Mouse (Mus musculus): ENCODE measurements around the gene Trex1. TPM values are rescaled to one million over a fixed set of nuclear protein-coding genes. Genes with fewer than 3 reads are reported as not detected.

Gene Trex1
- polyA plus RNA-seq, 2 experiments from 2014 or later, result 36.6 to 42.8 TPM

DNA sequence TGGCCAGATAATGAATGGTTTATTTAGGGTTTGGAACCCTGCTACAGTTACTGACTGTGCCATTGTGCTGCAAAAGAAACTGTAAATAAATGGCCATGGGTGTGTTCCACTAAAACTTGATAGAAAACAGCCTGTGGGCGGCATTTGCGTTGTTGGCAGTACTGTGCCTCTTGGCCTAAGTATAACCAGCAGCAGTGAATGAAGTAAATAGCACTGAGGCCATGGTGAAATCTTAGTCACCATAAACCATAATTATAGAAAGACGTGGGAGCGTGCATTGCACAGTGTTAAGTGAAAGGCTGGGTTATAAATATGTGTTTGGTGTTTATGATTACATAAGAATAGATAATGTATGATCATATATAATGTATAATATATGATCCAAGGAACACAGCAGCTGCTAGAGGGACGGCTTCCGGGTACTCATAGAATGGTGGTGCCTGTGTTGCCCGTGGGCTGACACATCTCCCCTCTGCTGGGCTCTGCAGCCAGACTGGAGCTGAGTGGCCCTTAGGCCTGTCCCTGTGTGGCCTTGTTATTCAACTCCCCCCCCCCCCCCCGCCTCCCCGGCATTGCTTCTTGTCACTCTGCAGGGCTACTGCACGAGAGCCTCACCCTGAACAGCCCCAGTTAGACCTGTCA, 50.4 kb downstream of the Trex1 start:
- no peak for ATAC-seq

DNA sequence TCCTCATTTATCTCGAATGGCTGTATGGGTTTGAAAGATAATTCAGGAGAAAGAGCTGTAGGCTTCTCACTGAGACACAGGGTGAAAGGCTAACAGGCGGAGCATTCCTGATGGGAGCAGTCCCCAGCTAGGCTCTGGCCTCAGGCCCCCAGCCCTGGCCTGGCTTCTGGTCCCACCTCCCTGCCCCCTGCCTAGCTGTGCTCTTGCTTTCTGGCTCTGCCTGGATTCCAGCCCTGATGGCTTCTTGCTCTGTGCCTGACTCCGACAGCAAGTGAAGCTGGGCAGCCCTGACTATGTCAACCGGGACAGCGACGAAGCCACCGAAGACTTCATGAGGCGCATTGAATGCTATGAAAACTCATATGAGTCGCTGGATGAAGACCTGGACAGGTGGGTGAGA, 51.5 kb downstream of the Trex1 start:
- no peak for ATAC-seq

Other genes starting within 250 kb of the Trex1 start
- gene Celsr3, start 233.4 kb downstream of the Trex1 start, polyA plus RNA-seq (2017; shearing (Covaris generic)), result not detected
- 1 to 10 TPM; 6.0 to 9.3 TPM for gene Slc26a6, start 206.5 kb downstream of the Trex1 start, polyA plus RNA-seq (2017; shearing (Covaris generic))
- not detected for gene Tmem89, start 145.1 kb downstream of the Trex1 start, polyA plus RNA-seq (2017; shearing (Covaris generic))
- 100 to 1,000 TPM; 164 to 177 TPM for gene Uqcrc1, start 123.1 kb downstream of the Trex1 start, polyA plus RNA-seq (2017; shearing (Covaris generic))
- not detected for gene Col7a1, start 106.1 kb downstream of the Trex1 start, polyA plus RNA-seq (2017; shearing (Covaris generic))
- not detected for gene Ucn2, start 73.7 kb downstream of the Trex1 start, polyA plus RNA-seq (2017; shearing (Covaris generic))
- gene Pfkfb4, start 68.0 kb downstream of the Trex1 start, polyA plus RNA-seq (2017; shearing (Covaris generic)), result 1 to 10 TPM; 2.2 to 2.5 TPM
- 1,000 to 10,000 TPM; 2,345 to 2,363 TPM for gene Shisa5, start 21.2 kb downstream of the Trex1 start, polyA plus RNA-seq (2017; shearing (Covaris generic))
- 10 to 100 TPM; 15.3 to 16.3 TPM for gene Atrip, start 14.4 kb upstream of the Trex1 start, polyA plus RNA-seq (2017; shearing (Covaris generic))
- gene Ccdc51, start 22.8 kb upstream of the Trex1 start, polyA plus RNA-seq (2017; shearing (Covaris generic)), result 10 to 100 TPM; 10.9 to 12.4 TPM
- 100 to 1,000 TPM; 726 to 879 TPM for gene Tma7, start 22.9 kb upstream of the Trex1 start, polyA plus RNA-seq (2017; shearing (Covaris generic))
- gene Plxnb1, start 35.7 kb upstream of the Trex1 start, polyA plus RNA-seq (2017; shearing (Covaris generic)), result under 1 TPM; 0.16 to 0.80 TPM
- gene Fbxw21, start 102.3 kb upstream of the Trex1 start, polyA plus RNA-seq (2017; shearing (Covaris generic)), result not detected
- not detected for gene Fbxw13, start 136.2 kb upstream of the Trex1 start, polyA plus RNA-seq (2017; shearing (Covaris generic))
- gene Fbxw20, start 175.0 kb upstream of the Trex1 start, polyA plus RNA-seq (2017; shearing (Covaris generic)), result not detected
- gene Fbxw14, start 227.9 kb upstream of the Trex1 start, polyA plus RNA-seq (2017; shearing (Covaris generic)), result not detected

Data from activated CD4-positive, CD25-positive, alpha-beta regulatory T cell, adult 4 months (primary cell).